Mouse (Mus musculus) myocyte (in vitro differentiated cells): ENCODE data around the gene C2cd2l. TPM values are rescaled to one million over a fixed set of nuclear protein-coding genes. Genes with fewer than 3 reads are reported as not detected.

Experiments
- H3K27me3 ChIP-seq: one replicate; pipeline ENCODE4 v1.6.1; 2011; ENCODE audit not compliant: control insufficient read depth, insufficient read depth, insufficient read length
- H3K36me3 ChIP-seq: one replicate; pipeline ENCODE4 v1.6.1; 2011; ENCODE audit not compliant: control insufficient read depth, insufficient read depth
- H3K4me2 ChIP-seq: one replicate; pipeline ENCODE4 v1.6.1; 2011; ENCODE audit warnings: low read depth, control low read depth
- H3K4me3 ChIP-seq: one replicate; pipeline ENCODE4 v1.5.1; 2011; ENCODE audit warnings: mild to moderate bottlenecking, control low read depth, moderate library complexity
- H3K79me2 ChIP-seq: one replicate; pipeline ENCODE4 v1.6.1; 2011; ENCODE audit not compliant: control insufficient read depth, insufficient read depth
- H3ac ChIP-seq: one replicate; pipeline ENCODE4 v1.6.1; 2011; ENCODE audit not compliant: control insufficient read depth, insufficient read length
- CEBPB ChIP-seq: IDR thresholded peaks from 2 replicates; pipeline ENCODE4 v1.6.1; 2011; ENCODE audit warnings: mild to moderate bottlenecking, moderate library complexity; ENCODE audit not compliant: poor library complexity, insufficient read depth, severe bottlenecking
- E2F4 ChIP-seq: IDR thresholded peaks from one replicate; pipeline ENCODE4 v1.6.1; 2011; ENCODE audit warnings: mild to moderate bottlenecking, control low read depth, moderate library complexity; ENCODE audit not compliant: insufficient read depth
- MAX ChIP-seq: IDR thresholded peaks from one replicate; pipeline ENCODE4 v1.6.1; 2011; ENCODE audit warnings: low read depth, mild to moderate bottlenecking, control low read depth
- MYOD1 ChIP-seq, 3 experiments: IDR thresholded peaks; one replicate each; pipeline ENCODE4 v1.6.1; 2011; ENCODE audit warnings: control low read depth in 2 of 3, low read depth in 2 of 3, mild to moderate bottlenecking in 2 of 3, moderate library complexity in 1 of 3; ENCODE audit not compliant: insufficient read length in 2 of 3, control insufficient read depth in 1 of 3
- MYOG ChIP-seq, 3 experiments: IDR thresholded peaks; one replicate each; pipeline ENCODE4 v1.6.1; 2011; ENCODE audit warnings: control low read depth in 2 of 3, low read depth in 2 of 3, mild to moderate bottlenecking in 2 of 3; ENCODE audit not compliant: insufficient read length in 2 of 3, control insufficient read depth in 1 of 3, insufficient read depth in 1 of 3
- POLR2A ChIP-seq: IDR thresholded peaks from one replicate; pipeline ENCODE4 v1.6.1; 2011; ENCODE audit warnings: low read depth, mild to moderate bottlenecking, control low read depth, moderate library complexity; ENCODE audit not compliant: insufficient read length
- POLR2AphosphoS2 ChIP-seq: IDR thresholded peaks from one replicate; pipeline ENCODE4 v1.6.1; 2011; ENCODE audit warnings: low read depth, control low read depth; ENCODE audit not compliant: insufficient read length
- REST ChIP-seq: IDR thresholded peaks from one replicate; pipeline ENCODE4 v1.6.1; 2011; ENCODE audit warnings: mild to moderate bottlenecking, control low read depth, moderate library complexity; ENCODE audit not compliant: insufficient read depth, insufficient read length
- SRF ChIP-seq: IDR thresholded peaks from one replicate; pipeline ENCODE4 v1.6.1; 2011; ENCODE audit warnings: low read depth; ENCODE audit not compliant: control insufficient read depth, insufficient read length
- TCF12 ChIP-seq: IDR thresholded peaks from one replicate; pipeline ENCODE4 v1.6.1; 2011; ENCODE audit warnings: mild to moderate bottlenecking, control low read depth; ENCODE audit not compliant: poor library complexity, insufficient read depth, severe bottlenecking
- TCF3 ChIP-seq: IDR thresholded peaks from one replicate; pipeline ENCODE4 v1.6.1; 2011; ENCODE audit warnings: low read depth, control low read depth; ENCODE audit not compliant: insufficient read length
- USF1 ChIP-seq: IDR thresholded peaks from one replicate; pipeline ENCODE4 v1.6.1; 2011; ENCODE audit warnings: low read depth, mild to moderate bottlenecking, control low read depth, moderate library complexity
- polyA plus RNA-seq: library from polyadenylated mRNA; unstranded; fragments of >200 nt; fragmentation: generic; extraction: Trizol; gene quantifications from one replicate; pipeline ENCODE4 v1.2.1, GENCODE M21; 2012; ENCODE audit warnings: missing spikeins

C2cd2l gene
- polyA plus RNA-seq, 1 experiment, result 18.1 TPM

GRCm38 (mm10) chr9:44357207-44357606 is 37.1 kb upstream of the C2cd2l start:
- H3K27me3 ChIP-seq, result no peaks in the 10 kb centered on the region
- peaks cover 24% of the 10 kb centered on the region for H3K36me3 ChIP-seq
- H3K4me3 ChIP-seq, result no peak overlapping the region
- no peak overlapping the region for H3ac ChIP-seq
- H3K79me2 ChIP-seq, result peaks cover 11% of the 10 kb centered on the region
- TF ChIP-seq CEBPB (no peak), MAX (no peak), MYOG (IDR thresholded peaks at IDR 0.05; ENCODE audit: control insufficient read depth in 1 of 3, insufficient read depth in 1 of 3, insufficient read length in 2 of 3, low read depth in 2 of 3) (no peak), USF1 (no peak), E2F4 (no peak), MYOD1 (IDR thresholded peaks at IDR 0.05; ENCODE audit: control insufficient read depth in 1 of 3, insufficient read length in 2 of 3, low read depth in 2 of 3) (no peak), SRF (no peak)
- H3K4me2 ChIP-seq, result no peak overlapping the region

- TF ChIP-seq E2F4 (no peak), REST (no peak), MYOG (IDR thresholded peaks at IDR 0.05; ENCODE audit: control insufficient read depth in 1 of 3, insufficient read depth in 1 of 3, insufficient read length in 2 of 3, low read depth in 2 of 3) (no peak), USF1 (no peak), TCF12 (no peak), TCF3 (no peak), POLR2A (no peak), MAX (no peak), MYOD1 (IDR thresholded peaks at IDR 0.05; ENCODE audit: control insufficient read depth in 1 of 3, insufficient read length in 2 of 3, low read depth in 2 of 3) (no peak), SRF (no peak), POLR2AphosphoS2 (no peak), CEBPB (no peak)
- Histone ChIP-seq H3K4me3 (no peak overlapping the region), H3K4me2 (no peak overlapping the region), H3K36me3 (peaks cover 33% of the 10 kb centered on the region), H3K27me3 (no peaks in the 10 kb centered on the region), H3K79me2 (no peaks in the 10 kb centered on the region), H3ac (no peak overlapping the region)
Measured at GRCm38 (mm10) chr9:44353142-44353541, 33.1 kb upstream of the C2cd2l start.

GRCm38 (mm10) chr9:44352337-44352736 is 32.3 kb upstream of the C2cd2l start:
- Histone ChIP-seq H3K4me2 (no peak overlapping the region), H3K36me3 (peaks cover 37% of the 10 kb centered on the region), H3K4me3 (no peak overlapping the region), H3K79me2 (no peaks in the 10 kb centered on the region), H3K27me3 (no peaks in the 10 kb centered on the region), H3ac (no peak overlapping the region)
- no peak for TF ChIP-seq POLR2A
- TF ChIP-seq MYOG (IDR thresholded peaks at IDR 0.05; ENCODE audit: control insufficient read depth in 1 of 3, insufficient read depth in 1 of 3, insufficient read length in 2 of 3, low read depth in 2 of 3), result no peak
- TF ChIP-seq POLR2AphosphoS2, result no peak
- TF ChIP-seq SRF, result no peak
- no peak for TF ChIP-seq MAX
- no peak for TF ChIP-seq CEBPB
- no peak for TF ChIP-seq USF1
- no peak for TF ChIP-seq TCF12
- no peak for TF ChIP-seq REST
- TF ChIP-seq E2F4, result no peak
- TF ChIP-seq TCF3, result no peak
- TF ChIP-seq MYOD1 (IDR thresholded peaks at IDR 0.05; ENCODE audit: control insufficient read depth in 1 of 3, insufficient read length in 2 of 3, low read depth in 2 of 3), result no peak

- H3K79me2 ChIP-seq, result no peaks in the 10 kb centered on the region
Measured at GRCm38 (mm10) chr9:44351396-44351795, 31.3 kb upstream of the C2cd2l start.

GRCm38 (mm10) chr9:44348546-44348945 is 28.5 kb upstream of the C2cd2l start:
- TF ChIP-seq TCF12, result no peak
- TF ChIP-seq REST, result no peak
- no peak for TF ChIP-seq POLR2A
- TF ChIP-seq MYOG (IDR thresholded peaks at IDR 0.05; ENCODE audit: control insufficient read depth in 1 of 3, insufficient read depth in 1 of 3, insufficient read length in 2 of 3, low read depth in 2 of 3), result no peak
- TF ChIP-seq CEBPB, result no peak
- H3K4me3 ChIP-seq, result no peak overlapping the region
- H3K4me2 ChIP-seq, result no peak overlapping the region
- no peaks in the 10 kb centered on the region for H3K27me3 ChIP-seq
- H3K79me2 ChIP-seq, result peaks cover under 1% of the 10 kb centered on the region
- no peak overlapping the region for H3ac ChIP-seq
- peaks cover 27% of the 10 kb centered on the region for H3K36me3 ChIP-seq

More at GRCm38 (mm10) chr9:44351396-44351795, 31.3 kb upstream of the C2cd2l start:
- H3K36me3 ChIP-seq, result peaks cover 38% of the 10 kb centered on the region
- H3K4me2 ChIP-seq, result no peak overlapping the region
- H3ac ChIP-seq, result no peak overlapping the region
- no peak for TF ChIP-seq MAX
- peak in 1 of 3 experiments; percentile 15 for TF ChIP-seq MYOG (IDR thresholded peaks at IDR 0.05; ENCODE audit: control insufficient read depth in 1 of 3, insufficient read depth in 1 of 3, insufficient read length in 2 of 3, low read depth in 2 of 3)
- H3K4me3 ChIP-seq, result no peak overlapping the region
- no peaks in the 10 kb centered on the region for H3K27me3 ChIP-seq

GRCm38 (mm10) chr9:44347621-44348020 is 27.5 kb upstream of the C2cd2l start:
- Histone ChIP-seq H3K27me3 (no peaks in the 10 kb centered on the region), H3ac (no peak overlapping the region), H3K79me2 (peaks cover 10% of the 10 kb centered on the region), H3K4me2 (no peak overlapping the region), H3K4me3 (no peak overlapping the region), H3K36me3 (peaks cover 21% of the 10 kb centered on the region)
- TF ChIP-seq MYOG (IDR thresholded peaks at IDR 0.05; ENCODE audit: control insufficient read depth in 1 of 3, insufficient read depth in 1 of 3, insufficient read length in 2 of 3, low read depth in 2 of 3) (no peak), POLR2AphosphoS2 (no peak), MYOD1 (IDR thresholded peaks at IDR 0.05; ENCODE audit: control insufficient read depth in 1 of 3, insufficient read length in 2 of 3, low read depth in 2 of 3) (no peak), REST (no peak), E2F4 (no peak), CEBPB (no peak), SRF (no peak), TCF12 (no peak), POLR2A (no peak), USF1 (no peak), MAX (no peak), TCF3 (no peak)
